Mouse (Mus musculus) MEL (cell line): Measurements from ENCODE around the gene Gm49601. TPM values are rescaled to one million over a fixed set of nuclear protein-coding genes. Genes with fewer than 3 reads are reported as not detected.
A peak's percentile ranks its signal among the peaks of the same experiment; 100 is the strongest.

Experiments
- DNase-seq: peaks from one replicate; pipeline ENCODE4 v3.0.0; 2011; ENCODE audit warnings: low read depth, low spot score
- H3K27ac ChIP-seq: 2 replicates; pipeline ENCODE4 v1.5.1; 2012; ENCODE audit warnings: low read depth, mild to moderate bottlenecking, control low read depth, low read length, moderate library complexity; ENCODE audit not compliant: control insufficient read depth
- H3K27me3 ChIP-seq, 2 experiments: fragments of 150-350 bp in 1 of 2; sonication (generic) in 1 of 2; 2 replicates each; pipeline ENCODE4 v1.6.1; 2012; ENCODE audit warnings: low read length in 2 of 2, mild to moderate bottlenecking in 2 of 2, improper control_type of control experiment in 1 of 2, moderate library complexity in 1 of 2; ENCODE audit not compliant: insufficient read depth in 2 of 2, control insufficient read depth in 1 of 2
- H3K36me3 ChIP-seq, 2 experiments: 2 replicates each; pipeline ENCODE4 v1.6.1; 2012 to 2014; ENCODE audit warnings: low read length in 2 of 2, improper control_type of control experiment in 1 of 2, inconsistent platforms in 1 of 2, mild to moderate bottlenecking in 1 of 2; ENCODE audit not compliant: insufficient read depth in 2 of 2, control insufficient read depth in 1 of 2
- H3K4me1 ChIP-seq, 2 experiments: fragments of 150-350 bp in 1 of 2; sonication (generic) in 1 of 2; 2 replicates each; pipeline ENCODE4 v1.6.1; 2012; ENCODE audit warnings: low read length in 2 of 2, improper control_type of control experiment in 1 of 2, mild to moderate bottlenecking in 1 of 2; ENCODE audit not compliant: insufficient read depth in 2 of 2, control insufficient read depth in 1 of 2
- H3K4me3 ChIP-seq, 2 experiments: fragments of 150-350 bp in 1 of 2; sonication (generic) in 1 of 2; 2 replicates each; pipeline ENCODE4 v1.5.1; 2012; ENCODE audit warnings: low read depth in 2 of 2, low read length in 2 of 2, mild to moderate bottlenecking in 2 of 2, moderate library complexity in 2 of 2, control low read depth in 1 of 2, improper control_type of control experiment in 1 of 2; ENCODE audit not compliant: control insufficient read depth in 1 of 2, insufficient read depth in 1 of 2
- H3K79me2 ChIP-seq: 2 replicates; pipeline ENCODE4 v1.6.1; 2012; ENCODE audit warnings: mild to moderate bottlenecking, low read length, moderate library complexity; ENCODE audit not compliant: control insufficient read depth, poor library complexity, insufficient read depth
- H3K9ac ChIP-seq: 2 replicates; pipeline ENCODE4 v1.6.1; 2012; ENCODE audit warnings: low read depth, mild to moderate bottlenecking, control low read depth, low read length, moderate library complexity; ENCODE audit not compliant: control insufficient read depth, poor library complexity, severe bottlenecking
- H3K9me3 ChIP-seq: fragments of 150-350 bp; sonication (generic); replicated peaks from 2 replicates; pipeline ENCODE4 v1.6.1; 2012; ENCODE audit warnings: mild to moderate bottlenecking, low read length, improper control_type of control experiment, moderate library complexity; ENCODE audit not compliant: insufficient read depth
- BHLHE40 ChIP-seq: IDR thresholded peaks from 2 replicates; pipeline ENCODE4 v1.6.1; 2012; ENCODE audit warnings: low read depth, mild to moderate bottlenecking, inconsistent platforms, low read length, improper control_type of control experiment, borderline replicate concordance
- CHD1 ChIP-seq: IDR thresholded peaks from 2 replicates; pipeline ENCODE4 v1.6.1; 2012; ENCODE audit warnings: low read depth, mild to moderate bottlenecking, inconsistent platforms, low read length, improper control_type of control experiment
- CHD2 ChIP-seq: IDR thresholded peaks from 2 replicates; pipeline ENCODE4 v1.6.1; 2011; ENCODE audit warnings: low read length, improper control_type of control experiment
- CTCF ChIP-seq, 3 experiments: IDR thresholded peaks in 2 of 3; conservative IDR thresholded peaks in 1 of 3; 2 replicates each; pipeline ENCODE4 v1.5.1; 2011 to 2012; ENCODE audit warnings: low read length in 3 of 3, low read depth in 2 of 3, mild to moderate bottlenecking in 2 of 3, improper control_type of control experiment in 1 of 3, inconsistent platforms in 1 of 3, mixed read lengths in 1 of 3, moderate library complexity in 1 of 3; ENCODE audit not compliant: control insufficient read depth in 1 of 3, insufficient read depth in 1 of 3, poor library complexity in 1 of 3, severe bottlenecking in 1 of 3
- ETS1 ChIP-seq: IDR thresholded peaks from 2 replicates; pipeline ENCODE4 v1.6.1; 2012; ENCODE audit warnings: low read depth, mild to moderate bottlenecking, inconsistent platforms, low read length, improper control_type of control experiment, moderate library complexity
- GABPA ChIP-seq: IDR thresholded peaks from 2 replicates; pipeline ENCODE4 v1.6.1; 2012; ENCODE audit warnings: low read depth, mild to moderate bottlenecking, inconsistent platforms, low read length, improper control_type of control experiment, moderate library complexity
- GATA1 ChIP-seq: IDR thresholded peaks from 2 replicates; pipeline ENCODE4 v1.6.1; 2011; ENCODE audit warnings: low read depth, low read length, improper control_type of control experiment
- HCFC1 ChIP-seq: IDR thresholded peaks from 2 replicates; pipeline ENCODE4 v1.6.1; 2012; ENCODE audit warnings: low read depth, mild to moderate bottlenecking, inconsistent platforms, low read length, improper control_type of control experiment, moderate library complexity
- MAFK ChIP-seq: IDR thresholded peaks from 2 replicates; pipeline ENCODE4 v1.6.1; 2011; ENCODE audit warnings: low read depth, mild to moderate bottlenecking, low read length, improper control_type of control experiment, borderline replicate concordance
- MAZ ChIP-seq: IDR thresholded peaks from 2 replicates; pipeline ENCODE4 v1.6.1; 2012; ENCODE audit warnings: low read depth, mild to moderate bottlenecking, inconsistent platforms, low read length, improper control_type of control experiment
- MEF2A ChIP-seq: IDR thresholded peaks from 2 replicates; pipeline ENCODE4 v1.6.1; 2014; ENCODE audit warnings: low read depth, mild to moderate bottlenecking, inconsistent platforms, low read length, improper control_type of control experiment; ENCODE audit not compliant: poor library complexity, insufficient replicate concordance, severe bottlenecking; ENCODE audit errors: extremely low read depth
- MXI1 ChIP-seq: IDR thresholded peaks from 2 replicates; pipeline ENCODE4 v1.6.1; 2011; ENCODE audit warnings: mild to moderate bottlenecking, low read depth, low read length, improper control_type of control experiment
- NRF1 ChIP-seq: IDR thresholded peaks from 2 replicates; pipeline ENCODE4 v1.6.1; 2014; ENCODE audit warnings: low read depth, mild to moderate bottlenecking, inconsistent platforms, low read length, improper control_type of control experiment, moderate library complexity; ENCODE audit not compliant: poor library complexity, insufficient read depth, severe bottlenecking
- RAD21 ChIP-seq: IDR thresholded peaks from 2 replicates; pipeline ENCODE4 v1.6.1; 2011; ENCODE audit warnings: mild to moderate bottlenecking, low read depth, low read length, improper control_type of control experiment
- SIN3A ChIP-seq: IDR thresholded peaks from 2 replicates; pipeline ENCODE4 v1.6.1; 2012; ENCODE audit warnings: low read length, improper control_type of control experiment, inconsistent platforms
- SMC3 ChIP-seq: IDR thresholded peaks from 2 replicates; pipeline ENCODE4 v1.6.1; 2011; ENCODE audit warnings: low read depth, low read length, improper control_type of control experiment
- USF1 ChIP-seq: IDR thresholded peaks from 2 replicates; pipeline ENCODE4 v1.6.1; 2014; ENCODE audit warnings: low read depth, mild to moderate bottlenecking, inconsistent platforms, low read length, improper control_type of control experiment, moderate library complexity
- ZC3H11A ChIP-seq: IDR thresholded peaks from 2 replicates; pipeline ENCODE4 v1.6.1; 2012; ENCODE audit warnings: low read depth, mild to moderate bottlenecking, inconsistent platforms, low read length, improper control_type of control experiment
- ZNF384 ChIP-seq: IDR thresholded peaks from 2 replicates; pipeline ENCODE4 v1.6.1; 2012; ENCODE audit warnings: low read depth, mild to moderate bottlenecking, inconsistent platforms, low read length, improper control_type of control experiment
- polyA plus RNA-seq, 2 experiments: library from polyadenylated mRNA; stranded (reverse) in 1 of 2; unstranded in 1 of 2; fragments of >175 nt in 1 of 2; fragments of >200 nt in 1 of 2; gene quantifications; 2 replicates each; pipeline versions ENCODE4 v1.2.1 to v1.2.4; 2012; ENCODE audit warnings: low replicate concordance in 2 of 2, low read depth in 1 of 2; ENCODE audit not compliant: insufficient read length in 2 of 2, insufficient read depth in 1 of 2, missing spikeins in 1 of 2
- total RNA-seq: library from RNA; depleted of rRNA; stranded (reverse); fragments of 300-350 nt; gene quantifications from 2 replicates; pipeline ENCODE4 v1.2.3, GENCODE M21; 2012

The Gm49601 gene
- total and polyA plus RNA-seq, 3 experiments, result 1.5 to 4.6 TPM; not detected in 1

DNA sequence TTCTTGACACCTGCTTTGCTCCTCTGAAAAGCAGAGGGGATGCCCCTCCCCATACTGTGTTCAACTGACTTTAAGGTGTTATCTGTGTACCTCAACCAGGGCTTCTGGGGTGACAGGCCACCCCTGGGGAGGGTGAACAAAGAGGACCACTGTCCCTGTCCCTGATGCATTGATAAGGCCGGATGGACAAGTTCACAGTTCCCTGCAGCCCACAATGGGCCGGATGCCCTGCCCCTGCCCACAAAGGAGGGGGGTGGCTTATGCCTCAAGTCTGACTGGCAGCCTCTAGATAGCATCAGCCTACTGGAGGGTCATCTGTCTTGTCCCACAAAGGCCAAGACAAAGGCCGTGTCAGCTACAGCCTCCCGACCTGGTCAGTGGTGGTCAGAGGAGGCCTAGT, 7.1 kb downstream of the Gm49601 start:
- H3K27ac ChIP-seq, result no peak overlapping the region
- H3K4me3 ChIP-seq, result no peak overlapping the region
- H3K9me3 ChIP-seq, result no peaks in the 10 kb centered on the region
- peaks cover 3 to 6% of the 10 kb centered on the region in 2 experiments for H3K4me1 ChIP-seq
- peaks cover 0 to 3% of the 10 kb centered on the region in 2 experiments; a peak in 1 of 4 replicates for H3K36me3 ChIP-seq
- no peak overlapping the region for H3K9ac ChIP-seq
- TF ChIP-seq HCFC1 (no peak), RAD21 (no peak), MAFK (no peak), BHLHE40 (no peak), ETS1 (no peak), ZC3H11A (no peak), CTCF (IDR thresholded peaks at IDR 0.05 in 2 of 3, conservative IDR thresholded peaks at IDR 0.05 in 1 of 3; ENCODE audit: control insufficient read depth in 1 of 3, insufficient read depth in 1 of 3, low read depth in 2 of 3, low read length in 3 of 3, poor library complexity in 1 of 3, severe bottlenecking in 1 of 3) (no peak), NRF1 (no peak), MEF2A (no peak), MXI1 (no peak), SMC3 (no peak), MAZ (no peak), USF1 (no peak), SIN3A (no peak)
- H3K79me2 ChIP-seq, result no peaks in the 10 kb centered on the region
- DNase-seq, result no peak
- H3K27me3 ChIP-seq, result no peaks in the 10 kb centered on the region

- peaks cover 0 to 3% of the 10 kb centered on the region in 2 experiments; a peak in 1 of 4 replicates for H3K36me3 ChIP-seq
- H3K4me1 ChIP-seq, result peaks cover 3 to 6% of the 10 kb centered on the region in 2 experiments
- H3K79me2 ChIP-seq, result no peaks in the 10 kb centered on the region
- no peak overlapping the region for H3K4me3 ChIP-seq
- DNase-seq, result peak; percentile 26
- no peak overlapping the region for H3K9ac ChIP-seq
- no peaks in the 10 kb centered on the region for H3K9me3 ChIP-seq
- H3K27me3 ChIP-seq, result no peaks in the 10 kb centered on the region
- no peak overlapping the region for H3K27ac ChIP-seq
- no peak for TF ChIP-seq GATA1
- no peak for TF ChIP-seq CHD2
- TF ChIP-seq HCFC1, result no peak
- TF ChIP-seq GABPA, result no peak
- TF ChIP-seq CHD1, result no peak
- no peak for TF ChIP-seq ZNF384
Observed at GRCm38 (mm10) chr16:18618297-18618696, 7.9 kb downstream of the Gm49601 start.
